Mouse (Mus musculus) adrenal gland, postnatal 4 days (tissue): Measurements from ENCODE around the gene Casz1. TPM values are rescaled to one million over a fixed set of nuclear protein-coding genes. Genes with fewer than 3 reads are reported as not detected.

Experiments
- DNase-seq, 2 experiments: peaks; one replicate each; pipeline ENCODE4 v3.0.0; 2021 to 2022; ENCODE audit warnings: low spot score in 2 of 2, mixed read lengths in 2 of 2
- total RNA-seq, 2 experiments: library from RNA; stranded (reverse); gene quantifications; 2 replicates each; pipeline ENCODE4 v1.2.3; 2021

The Casz1 gene
- total RNA-seq, 2 experiments from 2014 or later = 10.1 to 15.6 TPM

DNA sequence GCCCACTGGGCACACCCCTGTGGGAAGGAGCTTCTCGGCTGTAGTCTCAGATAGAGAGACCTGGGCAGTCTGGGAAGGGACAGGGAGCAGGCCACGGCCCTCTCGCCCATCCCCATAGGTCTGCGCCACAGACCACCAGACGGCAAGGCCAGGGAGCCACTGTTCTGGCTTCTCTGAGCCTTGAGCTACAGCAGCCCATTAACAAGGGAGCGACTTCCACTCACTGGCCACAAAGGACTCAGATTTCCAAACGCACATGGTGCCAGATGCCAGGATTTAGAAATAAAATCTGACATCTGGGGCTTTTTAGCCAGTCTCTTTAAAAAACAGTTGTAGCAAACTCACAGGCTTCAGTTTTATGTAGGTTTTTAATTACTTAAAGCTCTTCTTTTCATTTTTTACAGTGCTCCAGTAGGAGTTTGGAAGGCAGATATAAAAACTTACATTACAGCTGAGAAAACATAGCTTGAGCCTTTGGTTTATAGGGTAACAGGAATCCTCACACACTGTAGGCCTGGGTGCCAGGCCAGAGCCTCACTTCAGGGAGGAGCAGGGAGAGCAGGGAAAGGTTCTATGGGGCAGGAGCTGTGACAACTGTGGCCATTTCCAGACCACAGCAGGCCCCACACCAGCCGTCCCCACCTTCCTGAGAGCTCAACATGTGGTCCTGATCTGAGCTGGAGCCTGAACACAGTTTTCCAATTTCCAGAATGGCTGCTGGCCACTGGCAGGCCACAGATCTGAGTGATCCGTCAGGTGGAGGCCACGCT, 160.5 kb downstream of the Casz1 start:
- no peak for DNase-seq

DNA sequence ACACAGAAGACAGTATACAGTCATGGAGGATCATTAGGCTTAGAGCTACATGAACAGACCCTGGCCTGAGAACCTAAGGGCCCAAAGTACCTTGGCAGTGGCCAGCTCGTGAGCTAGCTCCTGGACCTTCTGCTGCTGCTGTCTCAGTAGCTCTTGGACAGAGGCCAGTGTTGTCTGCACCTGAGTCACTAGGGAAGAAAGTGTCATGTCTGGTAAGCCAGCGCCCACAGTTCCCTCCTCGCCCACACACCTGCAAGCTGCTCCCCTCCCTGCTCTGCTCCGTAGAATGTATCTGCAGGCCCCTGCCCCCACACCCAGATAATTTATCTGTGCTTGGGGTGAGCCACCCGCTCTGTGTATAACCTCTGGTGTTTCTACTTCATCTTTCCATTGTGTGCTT, 161.9 kb downstream of the Casz1 start:
- no peak for DNase-seq

DNA sequence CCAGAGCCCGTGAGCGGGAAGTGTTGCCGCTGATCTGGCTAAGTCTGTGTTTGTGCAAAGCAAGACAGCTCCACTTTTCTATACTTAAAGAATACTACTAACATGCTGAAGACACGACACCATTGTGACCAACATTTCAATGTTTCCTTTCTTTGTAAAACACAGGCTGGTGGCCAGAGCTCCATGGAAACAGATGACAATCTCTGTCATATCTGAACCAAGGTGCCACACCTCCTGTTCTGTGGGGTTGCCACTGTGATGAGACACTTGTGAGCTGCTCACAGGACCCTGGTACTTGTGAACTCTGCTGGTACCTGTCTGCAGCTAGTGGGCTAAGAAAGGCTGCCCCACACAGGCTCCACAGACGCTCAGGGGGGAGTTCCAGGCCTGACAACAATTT, 164.6 kb downstream of the Casz1 start:
- DNase-seq = no peak

- DNase-seq = no peak
Observed at GRCm38 (mm10) chr4:148969610-148970009, 165.4 kb downstream of the Casz1 start.

GRCm38 (mm10) chr4:148970742-148971141, 166.5 kb downstream of the Casz1 start:
- DNase-seq = no peak

- DNase-seq = no peak
Observed at GRCm38 (mm10) chr4:148971613-148972242, 167.5 kb downstream of the Casz1 start.

GRCm38 (mm10) chr4:148972707-148973106, 168.5 kb downstream of the Casz1 start:
- DNase-seq = no peak

DNA sequence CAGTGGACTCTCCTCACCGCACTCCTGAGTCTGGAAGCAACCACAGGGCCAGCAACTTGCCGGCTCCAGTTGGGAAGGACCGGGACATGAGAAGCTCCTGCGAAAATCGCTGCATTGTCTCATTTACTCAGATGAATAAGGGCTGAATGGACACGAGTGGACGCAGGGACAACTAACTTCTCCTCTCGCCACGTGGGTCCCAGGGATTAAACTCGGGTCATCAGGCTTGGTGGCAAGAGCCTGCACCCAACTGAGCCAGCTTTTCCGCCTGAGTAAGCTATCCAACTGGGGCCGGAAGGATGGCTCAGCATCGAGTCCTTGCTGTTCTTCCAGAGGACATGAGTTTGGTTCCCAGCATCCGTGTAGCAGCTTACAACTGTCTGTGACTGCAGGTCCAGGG, 169.2 kb downstream of the Casz1 start:
- DNase-seq = no peak

DNA sequence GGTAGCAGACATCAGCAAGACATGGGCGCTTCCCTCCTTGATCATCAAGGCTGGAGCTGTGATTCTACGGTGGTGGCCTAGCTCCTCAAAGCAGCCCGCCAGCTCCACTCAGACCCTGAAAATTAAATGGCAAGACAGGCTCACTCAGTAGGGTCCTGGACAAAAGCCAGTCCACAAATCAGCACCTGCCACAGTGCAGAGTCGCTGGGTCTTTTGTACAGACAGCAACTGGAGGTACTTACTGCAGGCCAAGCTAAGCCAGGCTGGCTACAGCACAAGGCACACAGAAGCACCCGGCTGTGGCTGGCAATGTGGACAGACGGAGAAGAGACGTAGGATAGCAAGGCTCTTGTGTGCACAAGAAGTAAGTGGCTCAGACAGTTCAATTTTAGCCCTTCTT, 170.6 kb downstream of the Casz1 start:
- DNase-seq = no peak

DNA sequence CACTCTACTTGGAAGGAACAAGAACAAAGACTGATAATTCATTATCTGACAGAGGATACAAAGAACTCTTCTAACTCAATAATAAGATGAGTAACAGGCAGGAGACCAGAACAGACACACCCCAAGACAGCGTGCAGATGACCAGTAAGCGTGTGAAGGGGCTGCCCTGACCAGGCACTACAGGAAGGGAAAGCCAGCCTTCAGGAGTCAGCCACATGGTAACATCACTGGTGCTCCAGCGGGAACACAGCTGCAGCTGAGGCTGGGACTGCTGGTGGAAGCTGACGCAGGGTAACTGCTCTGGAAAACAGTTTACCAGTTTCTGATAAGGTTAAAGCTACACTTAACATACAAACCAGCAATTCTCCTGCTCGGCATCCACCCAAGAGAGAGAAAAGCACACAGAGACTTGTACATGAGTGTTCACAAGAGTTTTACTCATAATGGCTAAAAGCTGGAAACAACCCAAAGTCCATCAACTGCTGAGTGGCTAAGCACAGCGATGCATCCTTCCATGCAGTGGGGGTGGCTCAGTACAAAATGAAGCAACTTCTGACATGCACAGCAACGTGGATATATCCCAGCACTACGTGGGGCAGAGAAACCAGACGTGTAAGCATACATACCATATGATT, 174.1 kb downstream of the Casz1 start:
- DNase-seq = no peak

DNA sequence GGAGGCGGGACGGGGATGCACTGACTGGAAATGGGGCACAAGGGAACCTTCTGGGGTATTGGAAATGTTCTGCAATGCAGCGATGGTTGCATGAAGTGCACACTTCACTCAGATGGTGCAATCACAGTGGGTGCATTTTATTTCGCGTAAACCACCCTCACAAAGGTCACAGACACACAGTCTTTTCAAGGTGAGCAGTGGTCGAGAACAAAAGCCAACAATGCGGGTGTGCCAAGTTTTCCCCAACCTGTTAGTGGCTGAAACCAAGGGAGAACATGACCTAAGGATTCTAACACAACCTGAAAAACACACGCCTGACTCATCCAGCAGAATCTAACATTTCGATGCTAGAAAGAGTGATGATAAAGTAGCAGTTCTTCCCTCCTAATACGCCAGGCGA, 174.7 kb downstream of the Casz1 start:
- DNase-seq = no peak

GRCm38 (mm10) chr4:148979837-148980236, 175.6 kb downstream of the Casz1 start:
- no peak for DNase-seq

GRCm38 (mm10) chr4:148982274-148982673, 178.0 kb downstream of the Casz1 start:
- DNase-seq = no peak

- DNase-seq = no peak
Observed at GRCm38 (mm10) chr4:148984701-148985540, 180.7 kb downstream of the Casz1 start.

- DNase-seq = no peak
Observed at GRCm38 (mm10) chr4:148985541-148986476, 181.6 kb downstream of the Casz1 start.

DNA sequence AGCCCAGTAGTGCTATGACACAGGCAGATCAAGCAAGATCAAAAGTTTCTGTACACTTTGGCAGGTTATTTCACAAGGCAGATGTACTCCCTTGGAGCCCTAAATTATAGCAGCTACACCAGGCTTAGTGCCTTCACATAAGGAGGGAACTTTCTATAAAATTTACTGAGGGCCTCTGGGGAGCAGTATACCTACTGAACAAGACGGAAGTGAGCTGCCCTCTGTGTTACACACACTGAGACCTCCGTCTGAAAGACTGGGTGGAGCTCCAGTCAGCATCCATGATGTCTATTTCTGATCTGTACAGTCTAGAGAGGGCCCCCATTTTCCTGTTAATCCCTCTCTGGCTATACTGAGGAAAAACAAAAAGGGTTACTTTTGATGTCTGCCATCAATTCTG, 185.8 kb downstream of the Casz1 start:
- no peak for DNase-seq

- no peak for DNase-seq
Observed at GRCm38 (mm10) chr4:148993948-148994347, 189.7 kb downstream of the Casz1 start.

DNA sequence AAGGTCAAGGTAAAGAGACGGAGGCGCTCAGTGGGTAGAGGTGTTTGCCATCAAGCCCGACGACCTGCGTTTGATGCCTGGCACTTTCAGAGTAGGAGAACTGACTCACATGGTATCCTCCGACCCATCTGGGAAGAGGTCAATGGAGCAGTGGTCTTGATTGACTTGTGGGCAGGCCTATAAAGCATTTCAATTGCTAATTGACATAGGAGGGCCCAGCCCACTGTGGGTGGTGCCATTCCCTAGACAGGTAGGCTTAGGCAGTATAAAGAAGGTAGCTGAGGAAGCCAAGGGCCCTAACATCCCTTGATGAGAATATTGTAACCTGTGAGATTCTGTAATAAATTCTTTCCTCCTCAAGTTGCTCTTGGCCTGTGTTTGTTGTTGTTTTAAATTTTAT, 196.5 kb downstream of the Casz1 start:
- DNase-seq = no peak

- DNase-seq = no peak
Observed at GRCm38 (mm10) chr4:149001515-149001914, 197.3 kb downstream of the Casz1 start.

GRCm38 (mm10) chr4:149002441-149003093, 198.3 kb downstream of the Casz1 start:
- DNase-seq = no peak
